Mouse (Mus musculus) bone marrow, adult 2 months (tissue): ENCODE results near the gene Dhfr.

Experiments
- CTCF ChIP-seq: fragments of 200-500 bp; IDR thresholded peaks from 2 replicates; pipeline ENCODE4 v1.5.1; 2011; ENCODE audit warnings: low read length, control low read depth; ENCODE audit not compliant: control insufficient read depth, insufficient read depth
- POLR2A ChIP-seq: fragments of 200-500 bp; IDR thresholded peaks from 2 replicates; pipeline ENCODE4 v1.6.1; 2011; ENCODE audit warnings: low read depth, mild to moderate bottlenecking, control low read depth, low read length, borderline replicate concordance; ENCODE audit not compliant: control insufficient read depth

DNA sequence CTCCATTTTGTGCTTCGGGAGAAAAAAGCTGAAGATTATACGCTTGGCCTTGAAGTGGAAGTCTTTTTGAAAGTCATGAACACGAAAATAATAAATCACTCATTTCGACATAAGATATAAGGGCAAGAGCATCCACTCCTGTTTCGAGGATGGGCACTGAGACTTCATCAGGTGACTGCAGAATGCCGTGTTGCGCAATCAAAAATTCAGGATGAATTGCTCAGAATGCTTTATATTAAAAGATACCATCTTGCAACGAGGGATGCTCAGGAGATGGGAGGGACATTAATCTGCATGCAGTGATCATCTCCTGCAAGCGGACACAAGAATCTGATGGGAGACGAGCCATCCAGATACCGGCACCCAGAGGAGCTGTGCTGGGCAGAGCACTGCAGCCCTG lies 65.1 kb downstream of the Dhfr start:
- no peak for TF ChIP-seq CTCF
- no peak for TF ChIP-seq POLR2A
